Mouse (Mus musculus): Measurements from ENCODE around the gene Rad51d. TPM values are rescaled to one million over a fixed set of nuclear protein-coding genes. Genes with fewer than 3 reads are reported as not detected.
A peak's percentile ranks its signal among the peaks of the same experiment; 100 is the strongest.
"Not testable (repeated sequence)": the region's sequence is repeated elsewhere in the genome, so short reads cannot be mapped to it uniquely, and the experiment has no call there.

Gene Rad51d
- polyA plus RNA-seq (2015; fragmentation: Nextera tagmentation; extraction: Ambion mirVana), result 10.9 and 12.8 TPM in 2 replicates

GRCm38 (mm10) chr11:82890342-82890762 lies at the start of gene Rad51d:
TSS of gene Rad51d (minus strand) at chr11:82890614.
- WGBS, result 0% methylated on average over 26 of the region's 26 CpGs

GRCm38 (mm10) chr11:82933186-82933585 lies 42.8 kb upstream of the Rad51d start:
- Histone ChIP-seq H3K9ac (peak overlapping the region; percentile 48), H3K27me3 (peaks cover 79% of the 10 kb centered on the region)
- WGBS, result under 1% methylated on average over 29 of the region's 29 CpGs

More at GRCm38 (mm10) chr11:82890342-82890762, at the start of gene Rad51d:
- Histone ChIP-seq H3K9me3 (replicated peaks) (no peaks in the 10 kb centered on the region), H3K9ac (peak within 1 kb of the TSS; percentile 75), H3K4me2 (peak within 1 kb of the TSS; percentile 91), H3K27me3 (peaks cover 17% of the 10 kb centered on the region), H3K36me3 (ENCODE audit: poor library complexity, severe bottlenecking) (no peaks in the 10 kb centered on the region), H3K4me1 (peaks cover 21% of the 10 kb centered on the region), H3K27ac (peak within 1 kb of the TSS; percentile 25; the same call in 1 of the 2 replicates), H3K4me3 (peak within 1 kb of the TSS; percentile 57)
- peak; percentile 94 for ATAC-seq

GRCm38 (mm10) chr11:82931671-82932450 lies 41.4 kb upstream of the Rad51d start:
- peaks cover 14% of the 10 kb centered on the region for H3K4me1 ChIP-seq
- peak overlapping the region; percentile 56 for H3K9ac ChIP-seq
- not testable (repeated sequence) for H3K27ac ChIP-seq; H3K9me3 ChIP-seq (replicated peaks); H3K36me3 ChIP-seq (ENCODE audit: poor library complexity, severe bottlenecking); ATAC-seq
- H3K27me3 ChIP-seq, result peaks cover 78% of the 10 kb centered on the region
- H3K4me2 ChIP-seq, result peak overlapping the region; percentile 95
- peak overlapping the region; percentile 51 for H3K4me3 ChIP-seq
- under 1% methylated on average over 109 of the region's 119 CpGs for WGBS

More at GRCm38 (mm10) chr11:82933186-82933585, 42.8 kb upstream of the Rad51d start:
- ATAC-seq, result no peak
- Histone ChIP-seq H3K27ac (no peak overlapping the region), H3K4me1 (peaks cover 14% of the 10 kb centered on the region), H3K4me3 (peak overlapping the region; percentile 51), H3K9me3 (replicated peaks) (no peaks in the 10 kb centered on the region), H3K36me3 (ENCODE audit: poor library complexity, severe bottlenecking) (no peaks in the 10 kb centered on the region), H3K4me2 (peak overlapping the region; percentile 95)

GRCm38 (mm10) chr11:82931161-82931560 lies 40.7 kb upstream of the Rad51d start:
- H3K4me1 ChIP-seq, result peaks cover 14% of the 10 kb centered on the region
- not testable (repeated sequence) for H3K9me3 ChIP-seq (replicated peaks); H3K36me3 ChIP-seq (ENCODE audit: poor library complexity, severe bottlenecking); ATAC-seq; H3K27ac ChIP-seq
- H3K9ac ChIP-seq, result peak overlapping the region; percentile 56
- H3K4me3 ChIP-seq, result peak overlapping the region; percentile 51
- 0% methylated on average over 47 of the region's 63 CpGs for WGBS
- peaks cover 74% of the 10 kb centered on the region for H3K27me3 ChIP-seq
- peak overlapping the region; percentile 95 for H3K4me2 ChIP-seq

GRCm38 (mm10) chr11:82930391-82930955 lies 40.1 kb upstream of the Rad51d start:
- not testable (repeated sequence) for H3K9me3 ChIP-seq (replicated peaks); H3K27ac ChIP-seq; ATAC-seq; H3K36me3 ChIP-seq (ENCODE audit: poor library complexity, severe bottlenecking)
- Histone ChIP-seq H3K4me1 (peaks cover 14% of the 10 kb centered on the region), H3K27me3 (peaks cover 74% of the 10 kb centered on the region), H3K4me3 (peak overlapping the region; percentile 51), H3K4me2 (peak overlapping the region; percentile 95), H3K9ac (0 out of 2 replicates have a peak overlapping the region, but pooled peaks have one; percentile 56)
- under 1% methylated on average over 76 of the region's 85 CpGs for WGBS

- no peak overlapping the region for H3K4me3 ChIP-seq
- no peaks in the 10 kb centered on the region for H3K9me3 ChIP-seq (replicated peaks)
- peak overlapping the region; percentile 95; the same call in 1 of the 2 replicates for H3K4me2 ChIP-seq
- no peak overlapping the region for H3K9ac ChIP-seq
- no peaks in the 10 kb centered on the region for H3K36me3 ChIP-seq (ENCODE audit: poor library complexity, severe bottlenecking)
- 55% methylated on average over 3 of the region's 3 CpGs for WGBS
- H3K27me3 ChIP-seq, result peaks cover 67% of the 10 kb centered on the region
- no peak overlapping the region for H3K27ac ChIP-seq
- peaks cover 14% of the 10 kb centered on the region for H3K4me1 ChIP-seq
- no peak for ATAC-seq
Measured at GRCm38 (mm10) chr11:82929633-82929950, 39.2 kb upstream of the Rad51d start.

GRCm38 (mm10) chr11:82928897-82929632 lies 38.7 kb upstream of the Rad51d start:
- Histone ChIP-seq H3K36me3 (ENCODE audit: poor library complexity, severe bottlenecking) (no peaks in the 10 kb centered on the region), H3K9ac (no peak overlapping the region), H3K9me3 (replicated peaks) (no peaks in the 10 kb centered on the region), H3K4me1 (peaks cover 14% of the 10 kb centered on the region), H3K27me3 (peaks cover 62% of the 10 kb centered on the region), H3K4me3 (no peak overlapping the region), H3K4me2 (no peak overlapping the region), H3K27ac (no peak overlapping the region)
- 32% methylated on average over 20 of the region's 20 CpGs for WGBS
- no peak for ATAC-seq

- H3K27me3 ChIP-seq, result peaks cover 37% of the 10 kb centered on the region
- H3K9ac ChIP-seq, result not testable (repeated sequence)
Measured at GRCm38 (mm10) chr11:82923910-82924309, 33.5 kb upstream of the Rad51d start.

GRCm38 (mm10) chr11:82921691-82922090 lies 31.3 kb upstream of the Rad51d start:
- no peak overlapping the region for H3K4me2 ChIP-seq
- no peaks in the 10 kb centered on the region for H3K4me1 ChIP-seq
- H3K27me3 ChIP-seq, result peaks cover 24% of the 10 kb centered on the region
- no peak overlapping the region for H3K27ac ChIP-seq
- H3K36me3 ChIP-seq (ENCODE audit: poor library complexity, severe bottlenecking), result no peaks in the 10 kb centered on the region
- H3K9ac ChIP-seq, result no peak overlapping the region
- H3K9me3 ChIP-seq (replicated peaks), result no peaks in the 10 kb centered on the region
- H3K4me3 ChIP-seq, result no peak overlapping the region
- ATAC-seq, result no peak
- WGBS, result 76% methylated on average over 4 of the region's 4 CpGs

More at GRCm38 (mm10) chr11:82923910-82924309, 33.5 kb upstream of the Rad51d start:
- WGBS, result 87% methylated on average over 6 of the region's 6 CpGs
- not testable (repeated sequence) for H3K27ac ChIP-seq; H3K9me3 ChIP-seq (replicated peaks); H3K4me2 ChIP-seq; ATAC-seq; H3K4me1 ChIP-seq; H3K4me3 ChIP-seq; H3K36me3 ChIP-seq (ENCODE audit: poor library complexity, severe bottlenecking)

- 73% methylated on average over 10 of the region's 10 CpGs for WGBS
- H3K27me3 ChIP-seq, result peaks cover 17% of the 10 kb centered on the region
- H3K27ac ChIP-seq, result no peak overlapping the region
- H3K36me3 ChIP-seq (ENCODE audit: poor library complexity, severe bottlenecking), result no peaks in the 10 kb centered on the region
- no peak overlapping the region for H3K4me3 ChIP-seq
- no peak overlapping the region for H3K9ac ChIP-seq
- no peak for ATAC-seq
- H3K4me1 ChIP-seq, result no peaks in the 10 kb centered on the region
- H3K4me2 ChIP-seq, result no peak overlapping the region
- H3K9me3 ChIP-seq (replicated peaks), result no peaks in the 10 kb centered on the region
Measured at GRCm38 (mm10) chr11:82920768-82921167, 30.4 kb upstream of the Rad51d start.

GRCm38 (mm10) chr11:82914711-82915352 lies 24.4 kb upstream of the Rad51d start:
- Histone ChIP-seq H3K4me2 (peak overlapping the region; percentile 54), H3K9ac (no peak overlapping the region; the same call in 1 of the 2 replicates), H3K4me1 (0 out of 2 replicates have a peak, but pooled peaks cover 3% of the 10 kb centered on the region), H3K27ac (no peak overlapping the region), H3K27me3 (peaks cover 26% of the 10 kb centered on the region), H3K9me3 (replicated peaks) (no peaks in the 10 kb centered on the region), H3K36me3 (ENCODE audit: poor library complexity, severe bottlenecking) (no peaks in the 10 kb centered on the region), H3K4me3 (0 out of 2 replicates have a peak overlapping the region, but pooled peaks have one; percentile 18)
- ATAC-seq, result peak; percentile 53
- 7% methylated on average over 16 of the region's 16 CpGs for WGBS
